Mouse (Mus musculus): Measurements from ENCODE around the gene Timp2. TPM values are rescaled to one million over a fixed set of nuclear protein-coding genes. Genes with fewer than 3 reads are reported as not detected.

Gene Timp2
- polyA plus RNA-seq, 1 experiment, result 37.6 TPM

DNA sequence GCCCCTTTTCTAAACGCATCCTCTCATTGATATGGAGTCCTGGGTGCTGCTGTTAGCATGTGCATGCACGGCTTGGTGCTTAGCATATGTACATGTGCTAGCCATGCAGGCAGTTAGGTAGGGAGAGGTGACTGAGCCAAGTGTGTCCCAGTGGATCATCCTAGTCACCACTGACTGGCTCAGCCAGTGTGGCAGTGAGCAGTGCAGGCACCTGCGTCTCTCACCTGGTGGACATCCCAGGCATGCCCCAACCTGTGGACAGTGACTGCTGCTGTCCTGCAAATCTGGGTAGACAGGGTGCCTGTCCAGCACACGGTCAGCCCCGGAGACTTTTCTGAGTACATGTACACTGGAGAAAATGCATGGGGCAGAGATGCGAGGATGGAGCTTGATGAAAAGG lies 27.0 kb downstream of the Timp2 start:
- 88% methylated on average over 6 of the region's 6 CpGs for WGBS
- H3K27ac ChIP-seq (ENCODE audit: control insufficient read depth, insufficient read depth, low read depth, low read length, poor library complexity), result no peak overlapping the region
- H3K4me3 ChIP-seq (replicated peaks; ENCODE audit: control insufficient read depth, low read depth, low read length), result no peak overlapping the region
- no peaks in the 10 kb centered on the region for H3K4me1 ChIP-seq (ENCODE audit: control insufficient read depth, insufficient read depth, low read length)
- no peak for TF ChIP-seq POLR2A (IDR thresholded peaks at IDR 0.05; ENCODE audit: borderline replicate concordance, control insufficient read depth, low read depth, low read length)
- no peak for TF ChIP-seq CTCF (IDR thresholded peaks at IDR 0.05; ENCODE audit: control insufficient read depth, insufficient read depth, low read length)

- Histone ChIP-seq H3K27ac (ENCODE audit: control insufficient read depth, insufficient read depth, low read depth, low read length, poor library complexity) (no peak overlapping the region), H3K4me3 (replicated peaks; ENCODE audit: control insufficient read depth, low read depth, low read length) (no peak overlapping the region), H3K4me1 (ENCODE audit: control insufficient read depth, insufficient read depth, low read length) (no peaks in the 10 kb centered on the region)
- TF ChIP-seq CTCF (IDR thresholded peaks at IDR 0.05; ENCODE audit: control insufficient read depth, insufficient read depth, low read length), result no peak
- TF ChIP-seq POLR2A (IDR thresholded peaks at IDR 0.05; ENCODE audit: borderline replicate concordance, control insufficient read depth, low read depth, low read length), result no peak
- 85% methylated on average over 24 of the region's 24 CpGs for WGBS
Observed at GRCm38 (mm10) chr11:118326991-118327971, 28.3 kb downstream of the Timp2 start.

- TF ChIP-seq POLR2A (IDR thresholded peaks at IDR 0.05; ENCODE audit: borderline replicate concordance, control insufficient read depth, low read depth, low read length) (no peak), CTCF (IDR thresholded peaks at IDR 0.05; ENCODE audit: control insufficient read depth, insufficient read depth, low read length) (no peak)
- 80% methylated on average over 4 of the region's 4 CpGs for WGBS
- H3K4me3 ChIP-seq (replicated peaks; ENCODE audit: control insufficient read depth, low read depth, low read length), result no peak overlapping the region
- H3K27ac ChIP-seq (ENCODE audit: control insufficient read depth, insufficient read depth, low read depth, low read length, poor library complexity), result no peak overlapping the region
- no peaks in the 10 kb centered on the region for H3K4me1 ChIP-seq (ENCODE audit: control insufficient read depth, insufficient read depth, low read length)
Observed at GRCm38 (mm10) chr11:118326491-118326890, 29.0 kb downstream of the Timp2 start.

DNA sequence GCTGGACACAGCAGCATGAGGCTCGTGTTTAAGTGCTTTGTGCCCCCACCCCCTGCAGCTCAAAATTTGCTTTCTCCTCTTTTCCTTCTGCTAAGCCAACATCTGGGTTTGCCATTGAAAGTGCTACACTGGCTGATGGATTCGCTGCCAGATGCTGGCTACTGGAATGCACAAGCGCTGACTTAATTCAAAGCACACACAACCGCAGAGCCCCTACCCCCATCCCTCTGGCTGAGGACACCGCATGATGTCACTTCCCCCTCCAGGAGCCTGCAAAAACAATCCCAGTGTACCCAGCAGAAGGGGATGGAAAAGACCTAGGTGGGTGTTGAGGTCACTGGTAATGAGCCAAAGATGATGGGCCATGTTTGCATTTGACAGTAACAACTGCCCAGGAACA lies 31.0 kb downstream of the Timp2 start:
- TF ChIP-seq POLR2A (IDR thresholded peaks at IDR 0.05; ENCODE audit: borderline replicate concordance, control insufficient read depth, low read depth, low read length) (no peak), CTCF (IDR thresholded peaks at IDR 0.05; ENCODE audit: control insufficient read depth, insufficient read depth, low read length) (no peak)
- Histone ChIP-seq H3K27ac (ENCODE audit: control insufficient read depth, insufficient read depth, low read depth, low read length, poor library complexity) (no peak overlapping the region), H3K4me3 (replicated peaks; ENCODE audit: control insufficient read depth, low read depth, low read length) (no peak overlapping the region), H3K4me1 (ENCODE audit: control insufficient read depth, insufficient read depth, low read length) (peaks cover 3% of the 10 kb centered on the region; the same call in 1 of the 2 replicates)
- 83% methylated on average over 5 of the region's 5 CpGs for WGBS

DNA sequence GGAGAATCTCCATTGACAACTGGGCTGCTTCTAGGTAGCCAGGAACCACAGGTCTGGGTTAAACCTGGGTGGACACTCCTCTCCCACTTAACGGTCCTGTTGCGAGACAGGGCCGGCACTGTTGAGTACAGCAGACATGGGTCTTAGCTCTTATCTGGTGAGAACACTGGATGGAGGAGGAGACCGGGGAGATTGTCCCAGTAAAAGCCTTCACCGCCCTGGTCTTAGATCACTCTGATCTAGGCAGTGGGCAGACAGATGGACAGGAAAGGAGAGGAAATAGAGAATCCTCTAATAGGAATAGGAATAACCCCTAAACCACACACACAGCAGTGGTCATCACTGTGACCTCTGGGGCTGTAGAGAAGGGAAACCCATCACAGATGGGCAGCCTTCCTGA lies 31.6 kb downstream of the Timp2 start:
- TF ChIP-seq POLR2A (IDR thresholded peaks at IDR 0.05; ENCODE audit: borderline replicate concordance, control insufficient read depth, low read depth, low read length) (no peak), CTCF (IDR thresholded peaks at IDR 0.05; ENCODE audit: control insufficient read depth, insufficient read depth, low read length) (no peak)
- 71% methylated on average over 5 of the region's 5 CpGs for WGBS
- peaks cover 3% of the 10 kb centered on the region for H3K4me1 ChIP-seq (ENCODE audit: control insufficient read depth, insufficient read depth, low read length)
- H3K27ac ChIP-seq (ENCODE audit: control insufficient read depth, insufficient read depth, low read depth, low read length, poor library complexity), result no peak overlapping the region
- H3K4me3 ChIP-seq (replicated peaks; ENCODE audit: control insufficient read depth, low read depth, low read length), result no peak overlapping the region

DNA sequence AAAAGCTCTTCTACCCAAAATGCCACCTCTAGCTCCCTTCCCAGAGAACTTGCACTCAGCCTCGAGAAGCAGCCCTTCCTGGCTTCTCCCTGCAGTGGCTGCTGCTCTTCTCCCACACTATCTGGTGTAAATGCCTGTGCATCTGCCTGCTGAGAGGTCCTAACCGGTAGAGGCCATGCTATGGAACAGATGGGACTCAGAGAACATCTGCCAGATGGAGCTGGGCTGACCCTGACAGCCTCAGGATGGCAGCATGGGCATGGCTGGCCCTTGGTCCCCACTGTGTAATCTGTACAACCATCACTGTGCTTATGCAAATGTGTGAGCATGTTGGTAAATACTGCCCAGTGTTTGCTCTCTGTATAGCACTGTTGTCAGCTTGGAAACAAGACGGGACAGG lies 32.9 kb downstream of the Timp2 start:
- H3K27ac ChIP-seq (ENCODE audit: control insufficient read depth, insufficient read depth, low read depth, low read length, poor library complexity), result no peak overlapping the region
- no peak overlapping the region for H3K4me3 ChIP-seq (replicated peaks; ENCODE audit: control insufficient read depth, low read depth, low read length)
- 67% methylated on average over 3 of the region's 3 CpGs for WGBS
- peaks cover 4% of the 10 kb centered on the region for H3K4me1 ChIP-seq (ENCODE audit: control insufficient read depth, insufficient read depth, low read length)
- TF ChIP-seq CTCF (IDR thresholded peaks at IDR 0.05; ENCODE audit: control insufficient read depth, insufficient read depth, low read length) (0 out of 2 replicates have a peak, but pooled peaks have one; percentile 1), POLR2A (IDR thresholded peaks at IDR 0.05; ENCODE audit: borderline replicate concordance, control insufficient read depth, low read depth, low read length) (no peak)

- Histone ChIP-seq H3K27ac (ENCODE audit: control insufficient read depth, insufficient read depth, low read depth, low read length, poor library complexity) (no peak overlapping the region), H3K4me3 (replicated peaks; ENCODE audit: control insufficient read depth, low read depth, low read length) (no peak overlapping the region), H3K4me1 (ENCODE audit: control insufficient read depth, insufficient read depth, low read length) (peaks cover 4% of the 10 kb centered on the region)
- no peak for TF ChIP-seq POLR2A (IDR thresholded peaks at IDR 0.05; ENCODE audit: borderline replicate concordance, control insufficient read depth, low read depth, low read length)
- TF ChIP-seq CTCF (IDR thresholded peaks at IDR 0.05; ENCODE audit: control insufficient read depth, insufficient read depth, low read length), result no peak
- WGBS, result 61% methylated on average over 4 of the region's 4 CpGs
Observed at GRCm38 (mm10) chr11:118321971-118322370, 33.6 kb downstream of the Timp2 start.

- WGBS, result 84% methylated on average over 7 of the region's 7 CpGs
- no peak overlapping the region for H3K27ac ChIP-seq (ENCODE audit: control insufficient read depth, insufficient read depth, low read depth, low read length, poor library complexity)
- TF ChIP-seq POLR2A (IDR thresholded peaks at IDR 0.05; ENCODE audit: borderline replicate concordance, control insufficient read depth, low read depth, low read length), result no peak
- TF ChIP-seq CTCF (IDR thresholded peaks at IDR 0.05; ENCODE audit: control insufficient read depth, insufficient read depth, low read length), result no peak
- peaks cover 4% of the 10 kb centered on the region for H3K4me1 ChIP-seq (ENCODE audit: control insufficient read depth, insufficient read depth, low read length)
- no peak overlapping the region for H3K4me3 ChIP-seq (replicated peaks; ENCODE audit: control insufficient read depth, low read depth, low read length)
Observed at GRCm38 (mm10) chr11:118321500-118321899, 34.0 kb downstream of the Timp2 start.
